Mouse (Mus musculus) urinary bladder, postnatal 10 days (tissue): ENCODE results near the gene Ptgs2.

Experiments
- DNase-seq: peaks from one replicate; pipeline ENCODE4 v3.0.0; 2022; ENCODE audit warnings: low spot score

Gene Ptgs2

DNA sequence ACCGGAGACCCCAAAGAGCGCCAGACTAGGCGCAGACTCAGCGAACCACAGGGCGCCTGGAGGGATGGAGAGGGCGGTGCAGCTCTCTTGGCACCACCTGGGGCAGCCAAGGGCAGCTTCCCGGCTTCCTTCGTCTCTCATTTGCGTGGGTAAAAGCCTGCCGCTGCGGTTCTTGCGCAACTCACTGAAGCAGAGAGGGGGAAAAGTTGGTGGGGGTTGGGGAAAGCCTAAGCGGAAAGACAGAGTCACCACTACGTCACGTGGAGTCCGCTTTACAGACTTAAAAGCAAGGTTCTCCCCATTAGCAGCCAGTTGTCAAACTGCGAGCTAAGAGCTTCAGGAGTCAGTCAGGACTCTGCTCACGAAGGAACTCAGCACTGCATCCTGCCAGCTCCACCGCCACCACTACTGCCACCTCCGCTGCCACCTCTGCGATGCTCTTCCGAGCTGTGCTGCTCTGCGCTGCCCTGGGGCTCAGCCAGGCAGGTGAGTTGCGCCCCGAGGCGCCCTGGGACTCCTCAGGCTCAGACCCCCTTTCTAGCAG lies at the start of gene Ptgs2:
Ptgs2 (plus strand) TSS at position 242 of the 544 bp plus-strand sequence.
- DNase-seq: no peak

DNA sequence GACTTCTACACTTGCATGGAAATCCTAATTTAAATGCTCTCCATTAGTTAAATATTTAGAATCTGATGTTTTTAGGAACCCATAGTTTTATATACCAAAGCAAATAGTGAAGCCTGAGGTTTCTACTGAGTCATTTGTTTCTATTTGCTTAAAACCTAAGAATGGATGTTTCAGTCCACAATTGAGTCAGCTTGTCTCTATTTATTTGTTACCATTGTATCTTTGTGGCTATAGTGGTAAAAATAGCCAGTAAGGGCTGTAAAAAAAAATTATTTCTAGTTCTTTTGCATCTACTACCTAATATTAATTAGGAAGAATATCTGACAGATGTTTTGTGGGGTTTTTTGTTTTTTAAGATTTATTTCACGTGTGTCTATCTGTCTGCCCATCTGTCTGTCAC lies 49.6 kb upstream of the Ptgs2 start:
- no peak for DNase-seq

DNA sequence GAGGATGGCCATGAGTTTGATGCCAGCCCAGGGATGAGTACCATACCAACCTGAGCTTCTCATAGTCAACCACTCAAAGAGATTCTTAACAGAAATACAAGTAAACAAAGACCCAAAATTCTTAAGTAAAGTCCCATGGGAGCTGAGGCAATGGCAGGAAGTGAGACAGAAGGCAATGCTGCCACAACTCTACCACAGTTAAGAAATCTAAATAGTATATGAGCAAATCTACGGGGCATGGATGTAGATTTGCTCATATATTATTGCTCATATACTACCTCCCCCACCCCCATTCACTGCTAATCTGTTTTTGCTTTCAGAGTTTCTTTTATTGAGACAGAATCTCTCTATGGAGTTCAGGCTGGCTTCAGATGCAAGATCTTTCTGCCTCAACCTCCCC lies 34.1 kb upstream of the Ptgs2 start:
- no peak for DNase-seq

DNA sequence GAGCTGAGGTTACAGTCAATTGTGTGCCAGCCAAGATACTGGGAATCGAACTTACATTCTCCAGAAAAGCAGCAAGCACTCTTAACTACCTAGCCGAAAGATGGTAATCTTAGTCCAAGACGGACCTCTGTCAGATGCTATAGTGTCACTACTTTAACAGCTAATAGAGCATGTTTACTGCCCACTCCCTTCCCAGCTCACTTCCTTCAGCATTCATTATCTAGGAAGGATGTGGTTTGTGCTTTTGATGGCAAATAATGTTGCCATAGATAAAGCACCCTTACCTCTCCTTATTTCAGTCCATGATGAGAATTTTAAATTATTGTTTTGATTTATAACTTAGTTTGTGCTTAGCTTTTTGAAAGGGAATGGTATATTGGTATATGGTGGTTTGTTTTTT lies 27.0 kb upstream of the Ptgs2 start:
- DNase-seq: no peak

DNA sequence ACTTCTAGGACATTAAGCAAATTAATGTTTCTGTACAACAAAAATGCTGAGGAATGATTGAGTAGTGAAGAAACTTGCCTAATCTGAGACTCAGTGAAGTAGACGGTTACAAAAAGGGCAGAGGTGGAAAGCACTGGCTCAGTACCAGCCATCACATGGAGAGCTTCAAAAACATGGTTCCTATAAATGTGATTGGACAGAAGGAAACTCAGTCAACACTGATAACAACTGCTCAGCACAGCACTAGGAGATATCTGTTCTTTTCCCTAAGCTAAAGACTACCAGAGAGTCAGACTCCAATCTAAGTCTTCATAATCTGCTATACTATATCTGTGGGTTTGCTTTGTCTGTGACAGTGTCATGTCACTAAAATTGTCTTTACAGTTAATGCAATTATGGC lies 25.2 kb upstream of the Ptgs2 start:
- no peak for DNase-seq

DNA sequence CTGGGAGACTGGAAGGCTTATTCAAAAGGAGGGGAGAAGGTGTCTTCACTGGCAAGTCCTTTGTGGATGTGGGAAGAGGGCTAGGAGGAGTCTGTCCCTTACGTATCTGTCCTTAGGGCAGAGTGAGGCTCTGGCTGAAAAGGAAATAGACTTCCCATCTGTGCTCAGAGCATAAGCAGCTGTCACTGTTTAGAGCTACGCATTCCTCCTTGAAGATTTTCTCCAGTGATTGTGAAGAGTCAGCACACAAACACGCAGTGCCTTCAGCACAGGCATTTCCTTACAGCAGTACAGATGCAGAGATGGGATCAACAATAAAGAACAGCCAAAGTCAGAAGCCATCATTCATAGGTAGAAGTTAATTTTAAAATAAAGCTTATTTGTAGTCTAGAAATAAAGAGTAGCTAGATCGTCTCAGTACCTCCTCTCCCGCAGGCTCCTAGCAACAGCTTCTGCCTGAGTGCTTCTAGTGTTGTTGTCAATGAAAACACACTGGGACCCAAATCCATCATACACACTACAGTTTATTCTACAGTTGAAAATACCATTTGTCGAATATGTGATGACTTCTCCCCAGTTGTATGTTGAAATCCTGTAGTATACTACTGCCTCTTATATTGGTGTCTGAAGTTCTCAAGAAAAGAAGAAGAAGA lies 10.7 kb upstream of the Ptgs2 start:
- no peak for DNase-seq

DNA sequence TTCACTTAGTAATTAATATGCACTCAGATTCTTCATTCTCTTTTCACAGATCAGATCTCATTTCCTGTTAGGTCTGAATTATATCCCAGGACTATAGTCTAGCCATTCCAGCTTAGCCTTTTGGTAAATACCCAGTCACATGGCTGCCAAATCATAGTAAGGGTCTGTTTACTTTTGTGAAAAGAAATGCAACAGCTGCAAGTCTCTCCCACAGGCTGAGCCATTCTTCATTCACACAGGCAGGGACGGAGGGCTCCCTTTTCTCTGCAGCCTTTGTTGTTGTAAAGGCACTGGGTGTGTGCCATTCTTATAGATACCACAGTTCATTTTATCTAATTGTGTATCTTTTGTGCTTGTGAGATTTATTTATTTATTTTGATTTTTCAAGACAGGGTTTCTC lies 9.6 kb upstream of the Ptgs2 start:
- no peak for DNase-seq

DNA sequence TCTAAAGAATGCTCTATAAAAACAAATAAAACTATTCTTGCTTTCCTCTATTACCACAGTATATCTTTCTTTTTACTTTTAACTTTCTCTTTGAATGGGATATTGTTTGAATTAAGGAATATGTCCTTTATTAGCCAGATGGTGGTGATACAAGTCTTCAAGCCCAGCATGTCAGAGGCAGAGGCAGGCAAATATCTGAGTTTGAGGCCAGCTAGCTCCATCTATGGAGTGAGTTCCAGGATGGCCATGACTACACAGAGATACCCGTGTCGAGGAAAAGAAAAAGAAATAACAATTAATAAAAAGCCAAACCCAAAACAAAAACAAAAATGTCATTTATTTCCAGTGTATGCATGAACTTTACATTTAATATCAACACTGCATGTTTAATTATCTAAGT lies 2.8 kb upstream of the Ptgs2 start:
- DNase-seq: no peak

DNA sequence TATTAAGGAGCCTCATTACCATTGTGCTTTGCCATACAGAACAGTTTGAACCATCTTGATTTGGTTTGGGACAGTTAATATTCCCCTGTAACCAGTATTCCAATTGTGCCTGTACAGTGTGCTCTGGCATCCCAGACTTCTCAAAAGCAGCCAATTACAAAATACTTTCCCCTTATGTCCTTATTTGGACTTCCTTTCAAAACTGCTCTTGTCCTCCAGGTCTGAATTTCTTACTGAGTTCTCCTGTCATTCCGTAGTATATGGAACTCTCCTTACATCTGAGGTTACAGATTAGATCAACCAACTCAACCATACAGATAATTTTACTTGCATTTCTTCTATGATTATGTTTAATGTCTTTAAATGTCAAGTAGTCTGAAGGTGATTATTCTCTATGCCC lies 2.1 kb upstream of the Ptgs2 start:
- DNase-seq: no peak

DNA sequence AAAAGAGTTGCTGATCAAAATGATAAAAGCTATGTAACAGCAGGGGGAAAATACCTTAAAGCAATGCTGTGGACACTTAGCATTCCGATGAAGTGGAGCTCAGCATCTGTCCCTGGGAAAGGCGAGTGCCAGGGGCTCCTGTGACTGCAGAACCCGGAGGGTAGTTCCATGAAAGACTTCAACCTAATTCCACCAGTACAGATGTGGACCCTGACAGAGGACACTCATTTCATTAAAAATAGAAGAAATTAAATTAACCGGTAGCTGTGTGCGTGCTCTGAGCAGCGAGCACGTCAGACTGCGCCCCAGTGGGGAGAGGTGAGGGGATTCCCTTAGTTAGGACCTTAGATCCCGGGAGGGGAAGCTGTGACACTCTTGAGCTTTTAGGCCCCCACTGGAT lies 457 bp upstream of the Ptgs2 start:
- DNase-seq: no peak

DNA sequence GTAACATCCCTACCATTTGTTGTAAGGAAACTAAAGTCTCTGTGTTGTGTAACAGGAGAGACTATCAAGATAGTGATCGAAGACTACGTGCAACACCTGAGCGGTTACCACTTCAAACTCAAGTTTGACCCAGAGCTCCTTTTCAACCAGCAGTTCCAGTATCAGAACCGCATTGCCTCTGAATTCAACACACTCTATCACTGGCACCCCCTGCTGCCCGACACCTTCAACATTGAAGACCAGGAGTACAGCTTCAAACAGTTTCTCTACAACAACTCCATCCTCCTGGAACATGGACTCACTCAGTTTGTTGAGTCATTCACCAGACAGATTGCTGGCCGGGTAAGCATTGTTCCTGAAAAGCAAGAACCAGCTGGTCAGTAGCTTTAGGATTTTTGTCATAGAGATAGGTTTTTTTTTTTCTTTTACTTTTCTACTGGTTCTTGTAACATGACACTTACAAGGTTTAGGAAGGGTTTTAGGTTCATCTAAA lies 4.4 kb downstream of the Ptgs2 start:
- no peak for DNase-seq

DNA sequence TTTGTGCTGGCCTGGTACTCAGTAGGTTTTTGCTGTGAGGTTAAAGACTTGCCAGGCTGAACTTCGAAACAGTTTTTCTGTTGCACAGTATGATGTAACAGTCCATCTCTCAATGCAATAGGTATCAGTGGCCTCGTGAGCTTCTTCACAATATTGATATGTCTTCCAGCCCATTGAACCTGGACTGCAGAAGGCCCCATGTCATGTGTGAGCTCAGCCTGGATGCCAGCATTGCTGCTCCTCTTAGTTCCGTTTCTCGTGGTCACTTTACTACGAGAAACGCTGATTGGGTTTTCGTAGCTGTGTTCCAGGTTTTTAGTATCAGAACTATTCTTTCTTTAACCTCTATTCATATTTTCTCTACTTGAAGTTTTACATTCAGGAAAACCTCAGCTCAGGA lies 6.9 kb downstream of the Ptgs2 start:
- DNase-seq: no peak

DNA sequence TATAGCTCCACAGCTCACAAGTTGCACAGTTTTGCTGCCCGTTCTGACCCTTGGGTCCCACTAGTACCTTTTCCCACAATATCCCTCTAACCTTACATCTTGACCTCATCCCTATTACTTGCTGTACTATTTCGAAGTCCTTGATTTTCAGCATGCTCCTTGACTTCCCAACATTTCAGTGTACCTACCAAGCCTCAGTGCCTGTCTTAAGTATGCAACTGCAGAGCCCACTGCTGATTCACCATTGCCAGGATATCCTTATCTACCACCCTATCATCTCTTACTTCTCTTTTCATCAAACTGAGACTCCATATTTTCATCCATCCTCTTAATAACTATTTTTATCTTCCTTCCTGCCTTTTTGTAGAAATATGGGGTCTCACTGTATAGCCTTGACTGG lies 9.8 kb downstream of the Ptgs2 start:
- DNase-seq: no peak

DNA sequence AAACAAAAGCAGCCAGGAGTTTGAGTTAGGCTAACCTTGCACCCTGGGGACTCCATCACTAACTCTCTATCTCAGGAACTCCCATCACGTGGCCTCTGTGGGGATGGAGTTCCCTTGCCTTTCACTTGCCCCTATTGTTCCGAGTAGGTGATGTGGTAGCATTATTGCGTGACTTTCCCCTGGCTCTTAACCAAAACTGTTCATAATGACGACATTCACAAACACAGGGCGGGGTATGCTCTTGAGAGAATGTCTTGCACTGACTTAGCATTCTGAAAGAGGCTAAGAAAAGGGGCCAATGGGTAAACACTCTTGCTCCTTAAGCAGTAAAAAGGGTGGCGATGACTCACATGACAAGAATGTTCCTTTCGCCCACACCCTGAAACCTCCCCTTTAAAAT lies 15.5 kb downstream of the Ptgs2 start:
- no peak for DNase-seq

DNA sequence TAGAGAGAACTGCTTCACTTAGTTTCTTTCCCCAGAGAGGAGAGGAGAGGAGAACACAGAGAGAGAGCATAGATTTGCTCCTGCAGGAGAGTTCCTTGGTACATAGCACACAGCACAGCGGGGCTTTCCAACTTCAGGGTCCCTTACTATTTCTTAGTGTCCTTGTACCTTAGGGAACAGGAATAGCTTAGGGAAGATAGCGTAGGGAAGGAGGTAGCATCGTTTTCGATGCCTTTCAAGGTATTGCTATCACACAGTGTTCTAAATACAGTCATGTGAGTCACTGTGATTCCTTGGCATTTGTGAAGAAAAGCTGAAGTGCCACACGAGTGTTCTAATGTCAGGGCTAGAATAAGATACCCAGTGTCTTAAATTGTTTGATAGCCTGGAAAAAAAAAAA lies 18.5 kb downstream of the Ptgs2 start:
- no peak for DNase-seq

DNA sequence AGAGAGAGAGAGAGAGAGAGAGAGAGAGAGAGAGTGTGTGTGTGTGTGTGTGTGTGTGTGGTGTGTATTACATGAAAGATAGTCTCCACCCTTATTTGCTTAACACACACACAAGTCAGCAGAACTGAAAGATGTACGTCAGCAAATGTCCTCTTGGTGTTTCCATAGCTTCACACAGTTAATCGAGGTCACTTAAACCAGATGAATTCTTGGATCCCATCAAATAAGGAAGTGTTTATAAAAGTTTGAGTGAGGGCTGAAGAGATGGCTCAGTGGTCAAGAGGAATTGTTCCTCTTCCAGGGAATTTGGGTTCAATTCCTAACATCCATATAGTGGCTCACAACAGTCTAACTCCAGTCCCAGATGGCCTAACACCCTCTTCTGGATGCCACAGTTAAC lies 25.7 kb downstream of the Ptgs2 start:
- no peak for DNase-seq

DNA sequence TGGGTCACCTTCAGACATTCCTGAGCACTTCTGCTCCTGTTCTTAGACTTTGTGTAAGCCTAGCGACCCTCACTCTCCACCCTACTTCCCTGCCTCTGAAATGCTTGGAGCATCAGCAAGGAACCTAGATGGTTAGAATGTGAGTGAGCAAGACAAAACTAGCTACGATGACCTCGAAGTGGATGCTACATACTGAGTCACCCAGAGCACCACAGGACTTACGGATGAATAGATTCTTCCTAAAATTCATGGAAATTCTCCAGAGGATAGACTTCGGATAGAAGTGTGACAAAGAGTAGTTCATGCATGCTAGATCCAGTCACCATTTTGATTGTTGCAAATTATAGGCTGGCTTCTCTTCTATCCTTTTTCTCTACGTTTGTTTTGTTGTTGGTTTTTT lies 30.2 kb downstream of the Ptgs2 start:
- DNase-seq: no peak

DNA sequence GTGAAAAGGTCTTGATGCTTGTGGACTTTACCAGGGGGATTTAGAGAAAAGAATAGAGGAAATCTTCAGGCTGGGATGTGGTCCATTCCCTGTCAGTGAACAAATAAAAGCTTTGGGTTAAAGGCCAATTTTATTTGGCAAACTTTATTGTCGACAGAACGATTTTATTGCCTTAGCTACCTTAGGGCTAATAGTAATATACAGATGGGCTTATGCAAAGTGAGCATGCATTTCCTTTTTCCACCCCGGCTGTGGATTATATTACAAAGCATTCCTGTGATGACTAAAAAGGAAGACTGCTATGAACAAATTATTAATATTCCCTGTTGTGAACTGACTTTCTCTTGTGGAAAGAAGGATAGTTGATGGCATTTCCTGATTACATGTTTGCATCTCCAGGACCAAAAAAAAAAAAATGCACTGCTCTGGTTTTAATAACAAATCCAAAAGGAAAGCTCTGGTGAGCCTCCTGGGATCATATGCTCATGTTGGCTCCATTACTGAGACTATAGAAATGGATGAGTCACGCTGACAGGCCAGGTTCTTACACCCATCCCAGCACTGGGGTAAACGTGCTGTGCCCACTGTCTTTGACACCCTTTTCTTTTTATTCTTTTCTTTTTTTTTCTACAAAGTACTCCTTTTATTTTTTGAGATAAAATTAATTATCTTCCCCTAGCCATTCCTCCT lies 30.9 kb downstream of the Ptgs2 start:
- no peak for DNase-seq

DNA sequence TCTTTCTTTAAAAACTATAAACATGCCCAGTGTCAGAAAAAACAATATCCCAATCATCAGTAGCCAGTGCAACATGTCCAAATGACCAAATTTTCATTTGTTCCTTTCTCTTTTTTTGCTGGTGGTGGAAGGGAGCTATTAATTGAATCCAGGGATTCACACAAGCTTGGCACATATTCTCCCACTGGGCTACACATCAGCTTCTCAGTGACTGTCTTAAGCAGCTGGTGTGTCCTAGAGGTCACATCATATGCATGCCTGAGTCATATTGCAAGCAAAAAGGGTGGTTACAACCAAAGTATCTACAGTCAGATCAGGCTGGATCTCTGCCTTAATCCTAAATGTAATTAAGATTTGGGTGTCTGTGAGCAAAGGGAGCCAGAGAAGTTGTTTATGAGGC lies 35.5 kb downstream of the Ptgs2 start:
- DNase-seq: no peak

DNA sequence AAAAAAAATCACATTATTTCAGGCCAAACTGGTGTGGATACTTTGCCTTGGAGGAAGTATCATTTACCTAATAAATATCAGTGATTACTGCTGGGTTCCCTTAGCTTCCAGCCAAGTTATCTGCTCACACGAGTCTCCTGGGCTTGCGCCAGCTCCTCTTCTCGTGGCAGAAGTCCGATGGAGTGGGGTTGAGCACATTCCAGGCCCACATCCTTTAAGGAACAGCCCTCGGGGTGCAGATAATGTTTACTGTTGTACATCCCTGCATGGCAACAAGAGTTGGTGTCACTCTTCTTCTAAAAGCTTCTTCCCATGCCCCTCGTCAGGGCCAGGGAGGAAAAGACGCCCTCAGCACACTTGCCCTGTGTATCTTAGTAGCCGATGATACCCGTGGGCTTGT lies 39.9 kb downstream of the Ptgs2 start:
- DNase-seq: no peak

DNA sequence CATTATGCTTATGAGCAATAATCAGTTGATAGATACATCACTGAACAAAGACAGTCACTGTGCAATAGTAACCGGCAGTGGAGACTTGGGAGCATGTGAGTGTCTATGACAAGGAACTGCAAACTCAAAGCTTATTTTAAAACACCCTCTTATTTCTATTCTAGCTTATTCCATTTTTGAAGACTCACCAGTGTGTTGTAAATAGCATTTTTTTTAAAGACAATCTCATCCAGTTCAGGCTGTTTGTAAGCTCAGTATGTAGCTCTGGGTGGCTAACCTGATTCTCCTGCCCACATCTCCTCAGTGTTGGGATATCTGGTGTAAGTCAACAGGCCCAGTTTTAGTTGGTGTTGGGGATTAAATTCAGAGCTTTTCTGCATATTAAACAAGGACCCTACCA lies 42.1 kb downstream of the Ptgs2 start:
- no peak for DNase-seq

DNA sequence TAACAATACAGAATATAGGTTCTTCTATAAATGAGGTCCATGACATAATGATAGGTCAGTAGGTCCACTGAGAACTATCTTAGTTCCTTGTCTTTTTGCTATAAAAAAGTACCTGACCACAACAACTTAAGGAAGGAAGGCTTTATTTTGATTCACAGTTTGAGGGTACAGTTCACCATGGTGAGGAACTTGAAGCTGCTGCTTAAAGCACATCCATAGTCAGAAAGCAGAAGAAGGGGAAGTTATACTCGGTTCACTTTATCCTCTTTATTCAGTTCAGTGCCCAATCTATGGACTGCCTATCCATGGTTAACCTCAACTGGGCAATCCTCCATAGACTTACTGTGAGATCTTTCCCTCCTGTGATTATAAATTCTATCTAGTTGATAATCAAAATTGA lies 43.7 kb downstream of the Ptgs2 start:
- DNase-seq: no peak

DNA sequence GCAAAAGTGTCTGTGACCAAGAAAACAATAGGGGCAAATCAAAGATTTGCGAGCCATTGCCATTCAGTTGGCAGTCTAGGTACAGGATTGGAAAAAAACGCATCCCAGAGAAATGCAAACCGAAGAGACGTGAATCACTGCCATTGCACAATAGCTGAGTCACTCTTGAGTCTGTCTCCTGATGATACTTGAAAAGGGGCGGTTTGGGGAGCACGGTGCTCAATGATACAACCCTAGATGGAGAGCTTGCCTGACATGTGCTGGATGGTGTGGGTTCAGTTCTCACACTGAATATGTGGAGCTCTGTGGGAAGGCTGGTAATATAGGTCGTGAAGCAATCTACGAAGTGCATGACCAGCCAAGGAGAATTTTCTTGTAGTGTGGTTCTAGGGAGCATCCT lies 45.2 kb downstream of the Ptgs2 start:
- DNase-seq: no peak

DNA sequence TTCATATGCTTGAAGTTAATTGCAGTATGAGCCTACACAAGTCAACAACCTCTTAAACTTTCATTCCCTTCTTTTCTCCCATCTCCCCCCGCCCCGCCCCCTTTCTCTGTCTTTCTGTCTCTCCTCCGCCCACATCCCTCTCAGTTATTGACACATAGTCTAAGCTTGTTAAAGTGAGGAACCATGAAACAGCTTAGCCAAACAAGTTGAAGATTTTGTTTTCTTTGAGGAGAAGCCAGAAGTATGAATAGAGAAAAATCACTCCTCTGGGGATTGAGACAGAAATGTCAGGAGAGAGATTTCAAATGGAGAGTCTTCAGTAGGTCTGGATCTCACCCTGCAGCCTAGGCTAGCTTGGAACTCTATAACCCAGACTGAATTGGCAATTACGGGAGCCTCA lies 47.4 kb downstream of the Ptgs2 start:
- no peak for DNase-seq
